Mouse (Mus musculus): Measurements from ENCODE around the gene Arid1a. TPM values are rescaled to one million over a fixed set of nuclear protein-coding genes. Genes with fewer than 3 reads are reported as not detected.
A peak's percentile ranks its signal among the peaks of the same experiment; 100 is the strongest.

The Arid1a gene
- polyA plus RNA-seq, 1 experiment from 2014 or later, result 34.2 TPM

DNA sequence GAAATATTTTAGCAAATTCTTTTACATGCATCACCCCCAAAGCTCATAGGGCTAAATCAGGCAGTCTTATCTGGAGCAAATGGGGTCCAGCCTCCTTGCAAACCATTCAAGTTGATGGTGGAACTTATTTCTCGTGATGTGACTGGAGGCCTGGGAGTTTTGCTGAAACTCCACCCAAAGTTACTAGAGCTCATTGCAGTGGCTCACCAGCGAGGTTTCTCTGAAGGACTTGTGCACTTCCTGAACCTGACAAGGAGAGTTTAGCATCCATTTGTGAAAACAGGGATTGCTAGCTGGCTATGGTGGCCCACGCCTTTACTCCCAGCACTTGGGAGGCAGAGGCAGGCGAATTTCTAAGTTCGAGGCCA lies 122.5 kb downstream of the Arid1a start:
- Histone ChIP-seq H3K36me3 (ENCODE audit: control insufficient read depth, insufficient read depth, low read length) (no peaks in the 10 kb centered on the region), H3K27ac (ENCODE audit: low read depth, low read length) (no peak overlapping the region), H3K9me3 (replicated peaks; ENCODE audit: control insufficient read depth, low read length) (no peaks in the 10 kb centered on the region), H3K27me3 (ENCODE audit: control insufficient read depth, insufficient read depth, low read length) (no peaks in the 10 kb centered on the region), H3K4me3 (ENCODE audit: low read depth, low read length) (no peak overlapping the region), H3K4me1 (ENCODE audit: control insufficient read depth, insufficient read depth, low read length) (peaks cover 10% of the 10 kb centered on the region; the same call in 1 of the 2 replicates), H3K4me2 (no peak overlapping the region; the same call in 1 of the 2 replicates), H3K9ac (ENCODE audit: low read depth, low read length) (no peak overlapping the region)
- WGBS (ENCODE audit: insufficient replicate concordance), result 71% methylated on average over 5 of the region's 5 CpGs
- ATAC-seq (replicated peaks; ENCODE audit: insufficient number of reproducible peaks, low FRiP score, low TSS enrichment), result no peak

DNA sequence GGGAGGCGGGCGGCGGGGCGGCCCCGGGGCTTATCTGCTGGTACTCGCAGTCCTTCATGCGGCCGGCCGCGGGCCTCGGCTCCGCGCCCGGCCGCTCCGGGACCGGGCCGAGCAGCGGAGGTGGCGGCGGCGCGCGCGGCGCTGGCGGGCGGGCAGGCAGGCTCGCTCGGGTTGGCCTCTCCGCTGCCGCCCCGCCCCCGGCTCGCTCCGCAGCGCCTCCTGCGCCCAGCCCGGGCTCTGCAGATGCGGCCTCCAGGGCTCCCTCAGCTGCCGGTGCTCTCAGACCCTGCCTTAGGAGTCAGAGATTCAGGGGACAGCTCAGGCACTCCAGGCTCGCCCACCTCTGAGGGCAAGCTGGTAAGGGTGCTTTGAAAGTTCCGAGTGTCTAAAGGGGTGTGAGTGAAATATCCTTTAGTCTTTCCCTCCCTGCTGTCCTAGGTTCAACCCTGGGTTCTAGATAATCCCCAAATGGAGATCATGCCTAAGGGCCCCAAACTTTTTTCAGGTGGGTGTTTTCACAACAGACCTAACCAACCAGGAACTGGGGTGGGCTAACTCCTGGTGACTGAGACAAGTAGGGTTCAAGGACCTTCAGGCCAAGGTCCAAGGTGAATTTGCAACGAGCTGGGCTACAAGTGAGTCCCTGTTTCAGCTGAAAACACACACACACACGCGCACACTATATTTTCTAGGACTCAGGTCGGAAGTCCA lies 123.1 kb downstream of the Arid1a start:
- Histone ChIP-seq H3K4me2 (peak overlapping the region; percentile 94), H3K4me1 (ENCODE audit: control insufficient read depth, insufficient read depth, low read length) (peaks cover 10% of the 10 kb centered on the region; the same call in 1 of the 2 replicates), H3K9ac (ENCODE audit: low read depth, low read length) (peak overlapping the region; percentile 80; the same call in 1 of the 2 replicates), H3K4me3 (ENCODE audit: low read depth, low read length) (peak overlapping the region; percentile 70), H3K27me3 (ENCODE audit: control insufficient read depth, insufficient read depth, low read length) (no peaks in the 10 kb centered on the region), H3K27ac (ENCODE audit: low read depth, low read length) (no peak overlapping the region), H3K9me3 (replicated peaks; ENCODE audit: control insufficient read depth, low read length) (no peaks in the 10 kb centered on the region), H3K36me3 (ENCODE audit: control insufficient read depth, insufficient read depth, low read length) (no peaks in the 10 kb centered on the region)
- peak; percentile 84 for ATAC-seq (replicated peaks; ENCODE audit: insufficient number of reproducible peaks, low FRiP score, low TSS enrichment)
- WGBS (ENCODE audit: insufficient replicate concordance), result 17% methylated on average over 20 of the region's 47 CpGs

DNA sequence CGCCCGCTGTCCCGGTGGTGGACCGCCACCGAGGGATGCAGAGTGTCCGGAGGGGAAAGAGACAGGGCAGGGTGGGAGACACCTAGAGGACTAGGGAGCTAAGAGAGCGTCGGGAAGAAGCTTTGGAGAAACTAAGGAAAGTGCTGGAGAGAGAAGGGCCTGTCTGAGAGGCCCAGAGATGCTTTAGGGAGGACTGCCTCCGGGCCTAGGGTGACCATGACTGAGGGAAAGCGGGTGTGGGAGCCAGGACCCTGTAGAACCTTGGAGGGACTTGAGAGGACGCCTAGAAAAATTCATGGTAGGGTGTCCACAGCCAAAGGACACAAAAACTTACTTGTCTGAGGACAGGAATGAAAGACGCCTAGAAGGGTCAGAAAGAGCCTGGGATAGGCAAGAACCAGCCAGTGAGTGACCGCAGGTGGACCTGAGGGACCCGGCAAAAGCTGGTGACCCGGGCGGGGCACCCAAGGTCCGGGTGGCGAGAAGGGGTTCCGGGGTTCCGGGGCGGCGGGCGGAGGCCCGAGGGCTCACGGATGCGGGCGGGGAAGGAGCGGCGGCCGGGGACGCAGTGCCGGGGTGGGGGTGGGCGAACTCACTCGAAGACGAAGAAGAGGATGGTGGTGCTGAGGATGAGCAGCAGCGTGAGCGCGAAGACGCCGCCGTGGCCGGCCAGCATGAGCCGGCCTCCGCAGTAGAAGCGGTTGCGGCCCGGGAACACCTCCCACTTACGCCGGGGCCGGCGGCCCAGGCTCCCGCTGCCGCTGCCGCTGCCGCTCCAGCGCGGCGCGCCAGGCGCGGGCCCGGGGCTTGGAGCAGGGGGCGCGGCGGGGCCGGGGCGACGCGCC lies 123.9 kb downstream of the Arid1a start:
- no peaks in the 10 kb centered on the region for H3K36me3 ChIP-seq (ENCODE audit: control insufficient read depth, insufficient read depth, low read length)

DNA sequence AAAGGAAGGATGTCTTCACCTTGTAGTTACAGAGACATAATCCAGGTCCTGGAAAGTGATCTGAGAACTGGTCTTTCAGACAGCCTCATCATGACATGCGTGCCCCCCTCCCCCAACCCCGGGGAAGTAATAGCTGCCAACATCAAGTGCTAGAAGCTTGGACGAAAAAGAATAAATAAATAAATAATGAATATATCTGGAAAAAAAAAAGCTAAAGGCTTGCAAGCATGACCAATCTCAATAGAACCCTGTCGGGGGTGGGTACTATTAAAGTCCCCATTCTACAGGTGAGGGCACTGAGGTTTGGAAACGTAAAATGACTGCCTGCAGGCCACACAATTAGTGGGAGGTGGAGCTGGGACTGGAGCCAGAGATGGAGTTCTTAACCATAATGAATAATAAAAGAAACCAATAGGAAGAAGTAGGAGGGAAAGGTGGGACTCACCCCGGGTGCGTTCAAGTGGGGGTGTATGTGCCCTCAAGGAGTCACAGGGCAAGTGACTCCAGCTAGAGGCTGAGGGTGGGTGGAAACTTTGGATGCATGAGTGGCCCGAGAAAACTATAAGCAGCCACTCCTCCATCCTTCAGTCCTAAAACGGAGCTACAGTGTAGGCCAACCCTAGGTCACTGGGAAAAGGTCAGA lies 124.7 kb downstream of the Arid1a start:
- H3K27ac ChIP-seq (ENCODE audit: low read depth, low read length), result no peak overlapping the region
- no peaks in the 10 kb centered on the region for H3K36me3 ChIP-seq (ENCODE audit: control insufficient read depth, insufficient read depth, low read length)

More for the DNA sequence above, 123.9 kb downstream of the Arid1a start:
- peak overlapping the region; percentile 80 for H3K9ac ChIP-seq (ENCODE audit: low read depth, low read length)
- H3K9me3 ChIP-seq (replicated peaks; ENCODE audit: control insufficient read depth, low read length), result no peaks in the 10 kb centered on the region
- peak overlapping the region; percentile 70 for H3K4me3 ChIP-seq (ENCODE audit: low read depth, low read length)
- peaks cover 10% of the 10 kb centered on the region; the same call in 1 of the 2 replicates for H3K4me1 ChIP-seq (ENCODE audit: control insufficient read depth, insufficient read depth, low read length)
- no peak for ATAC-seq (replicated peaks; ENCODE audit: insufficient number of reproducible peaks, low FRiP score, low TSS enrichment)
- H3K27me3 ChIP-seq (ENCODE audit: control insufficient read depth, insufficient read depth, low read length), result no peaks in the 10 kb centered on the region
- WGBS (ENCODE audit: insufficient replicate concordance), result 3% methylated on average over 45 of the region's 69 CpGs
- H3K27ac ChIP-seq (ENCODE audit: low read depth, low read length), result no peak overlapping the region
- H3K4me2 ChIP-seq, result peak overlapping the region; percentile 94

DNA sequence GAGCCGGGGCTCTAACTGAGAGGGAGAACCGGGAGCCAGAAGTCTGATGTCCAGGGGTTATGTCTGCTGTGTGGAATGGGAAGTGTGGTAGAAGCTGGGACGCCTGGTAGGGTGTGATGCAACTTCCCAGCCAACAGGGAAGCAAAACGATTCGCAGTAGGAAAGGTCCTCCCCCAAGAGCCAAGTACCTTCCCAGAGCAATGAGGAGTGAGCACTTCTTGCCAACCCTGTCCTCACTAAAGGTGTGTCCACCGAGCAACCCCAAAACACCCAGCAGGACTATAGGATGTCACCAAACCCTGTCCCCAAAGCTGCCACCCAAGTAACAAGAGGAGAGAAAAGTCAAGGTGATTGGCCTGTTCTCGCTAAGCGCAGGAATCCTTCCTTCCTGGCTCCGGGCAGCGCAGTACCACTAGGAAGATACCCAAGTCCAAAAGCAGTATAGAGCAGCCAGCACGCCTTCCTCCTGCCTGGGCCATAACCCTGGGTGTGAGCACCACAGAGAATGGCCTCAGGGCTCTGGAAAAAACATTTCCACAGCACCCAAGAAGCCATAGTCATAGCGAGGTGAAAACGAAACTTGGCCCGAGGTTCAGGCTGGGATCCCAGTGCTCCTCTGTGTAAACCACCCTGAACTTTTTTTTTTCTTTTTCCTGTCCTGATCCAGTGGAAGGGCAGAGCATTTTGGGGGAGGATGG lies 125.3 kb downstream of the Arid1a start:
- no peak overlapping the region; the same call in 1 of the 2 replicates for H3K4me2 ChIP-seq
- ATAC-seq (replicated peaks; ENCODE audit: insufficient number of reproducible peaks, low FRiP score, low TSS enrichment), result no peak
- no peak overlapping the region for H3K4me3 ChIP-seq (ENCODE audit: low read depth, low read length)
- 80% methylated on average over 14 of the region's 14 CpGs for WGBS (ENCODE audit: insufficient replicate concordance)
- H3K4me1 ChIP-seq (ENCODE audit: control insufficient read depth, insufficient read depth, low read length), result peaks cover 10% of the 10 kb centered on the region; the same call in 1 of the 2 replicates
- H3K27me3 ChIP-seq (ENCODE audit: control insufficient read depth, insufficient read depth, low read length), result no peaks in the 10 kb centered on the region
- H3K9ac ChIP-seq (ENCODE audit: low read depth, low read length), result no peak overlapping the region
- H3K27ac ChIP-seq (ENCODE audit: low read depth, low read length), result no peak overlapping the region
- no peaks in the 10 kb centered on the region for H3K9me3 ChIP-seq (replicated peaks; ENCODE audit: control insufficient read depth, low read length)
- no peaks in the 10 kb centered on the region for H3K36me3 ChIP-seq (ENCODE audit: control insufficient read depth, insufficient read depth, low read length)

More for the DNA sequence above, 124.7 kb downstream of the Arid1a start:
- Histone ChIP-seq H3K4me2 (peak overlapping the region; percentile 94), H3K4me3 (ENCODE audit: low read depth, low read length) (peak overlapping the region; percentile 70), H3K27me3 (ENCODE audit: control insufficient read depth, insufficient read depth, low read length) (no peaks in the 10 kb centered on the region), H3K9ac (ENCODE audit: low read depth, low read length) (peak overlapping the region; percentile 80), H3K9me3 (replicated peaks; ENCODE audit: control insufficient read depth, low read length) (no peaks in the 10 kb centered on the region), H3K4me1 (ENCODE audit: control insufficient read depth, insufficient read depth, low read length) (peaks cover 10% of the 10 kb centered on the region; the same call in 1 of the 2 replicates)
- no peak for ATAC-seq (replicated peaks; ENCODE audit: insufficient number of reproducible peaks, low FRiP score, low TSS enrichment)
- WGBS (ENCODE audit: insufficient replicate concordance), result 46% methylated on average over 9 of the region's 9 CpGs

DNA sequence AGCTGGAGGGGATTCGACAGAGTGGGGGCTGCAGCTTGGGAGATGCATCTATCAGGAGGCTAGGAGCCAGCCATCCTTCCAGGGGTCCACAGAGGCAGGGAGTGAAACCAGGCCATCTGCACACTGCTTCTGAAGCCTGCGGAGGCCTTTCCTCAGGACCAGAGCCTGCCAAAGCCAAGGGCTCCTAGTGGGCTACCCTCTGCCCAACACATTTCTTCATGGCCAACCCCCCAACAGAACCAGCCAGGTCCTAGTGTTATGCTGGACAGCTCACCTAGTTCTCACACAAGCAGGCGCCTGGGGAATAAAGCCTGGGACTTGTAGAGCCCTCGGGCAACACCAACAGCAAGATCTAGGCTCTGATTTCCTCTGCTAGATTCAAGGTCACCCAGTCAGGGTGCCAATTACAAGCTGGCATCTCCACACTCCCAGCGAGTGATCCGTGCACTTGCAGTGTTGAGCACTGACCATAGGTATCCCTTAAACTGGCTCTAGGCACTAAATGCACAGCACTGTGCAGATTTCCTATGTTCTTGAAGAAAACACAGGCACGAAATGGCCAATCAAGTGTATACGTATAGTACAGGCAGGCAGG lies 126.1 kb downstream of the Arid1a start:
- Histone ChIP-seq H3K4me2 (no peak overlapping the region), H3K36me3 (ENCODE audit: control insufficient read depth, insufficient read depth, low read length) (no peaks in the 10 kb centered on the region), H3K4me3 (ENCODE audit: low read depth, low read length) (no peak overlapping the region), H3K27me3 (ENCODE audit: control insufficient read depth, insufficient read depth, low read length) (no peaks in the 10 kb centered on the region), H3K4me1 (ENCODE audit: control insufficient read depth, insufficient read depth, low read length) (peaks cover 10% of the 10 kb centered on the region; the same call in 1 of the 2 replicates), H3K27ac (ENCODE audit: low read depth, low read length) (no peak overlapping the region), H3K9ac (ENCODE audit: low read depth, low read length) (no peak overlapping the region), H3K9me3 (replicated peaks; ENCODE audit: control insufficient read depth, low read length) (no peaks in the 10 kb centered on the region)
- WGBS (ENCODE audit: insufficient replicate concordance), result 82% methylated on average over 8 of the region's 8 CpGs
- ATAC-seq (replicated peaks; ENCODE audit: insufficient number of reproducible peaks, low FRiP score, low TSS enrichment), result no peak

DNA sequence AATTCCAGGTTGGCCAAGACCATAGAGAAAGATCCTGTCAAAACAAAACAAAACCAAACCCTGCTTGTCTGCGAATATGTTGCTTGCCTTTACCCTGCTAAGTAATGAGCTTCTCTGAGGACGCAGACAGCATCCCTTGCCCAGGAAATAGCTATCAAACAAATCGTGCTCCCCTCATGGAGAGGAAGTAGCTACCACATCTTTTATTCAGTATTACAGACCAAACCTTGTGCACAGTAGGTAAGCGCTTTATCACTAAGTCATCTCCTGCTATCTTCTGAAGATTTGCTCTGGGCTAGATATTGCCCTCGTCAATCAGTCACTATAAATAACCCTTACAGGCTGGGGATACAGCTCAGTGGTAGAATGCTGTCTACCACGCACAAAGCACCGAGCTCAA lies 127.4 kb downstream of the Arid1a start:
- Histone ChIP-seq H3K36me3 (ENCODE audit: control insufficient read depth, insufficient read depth, low read length) (peaks cover 4% of the 10 kb centered on the region; the same call in 1 of the 2 replicates), H3K4me3 (ENCODE audit: low read depth, low read length) (no peak overlapping the region), H3K4me1 (ENCODE audit: control insufficient read depth, insufficient read depth, low read length) (peaks cover 12% of the 10 kb centered on the region; the same call in 1 of the 2 replicates), H3K27me3 (ENCODE audit: control insufficient read depth, insufficient read depth, low read length) (no peaks in the 10 kb centered on the region), H3K27ac (ENCODE audit: low read depth, low read length) (no peak overlapping the region), H3K4me2 (no peak overlapping the region), H3K9ac (ENCODE audit: low read depth, low read length) (no peak overlapping the region), H3K9me3 (replicated peaks; ENCODE audit: control insufficient read depth, low read length) (no peaks in the 10 kb centered on the region)
- ATAC-seq (replicated peaks; ENCODE audit: insufficient number of reproducible peaks, low FRiP score, low TSS enrichment), result no peak
- 69% methylated on average over 7 of the region's 7 CpGs for WGBS (ENCODE audit: insufficient replicate concordance)

Measured in heart, embryonic 11.5 days (tissue).